Mouse (Mus musculus) CH12.LX (cell line): ENCODE data around the gene Prrx2. TPM values are rescaled to one million over a fixed set of nuclear protein-coding genes. Genes with fewer than 3 reads are reported as not detected.

Source experiments
- DNase-seq: peaks from one replicate; pipeline ENCODE4 v3.0.0-alpha.2; 2013; ENCODE audit errors: extremely low read depth
- H3K27ac ChIP-seq: 2 replicates; pipeline ENCODE4 v1.5.1; 2012; ENCODE audit warnings: low read depth, mild to moderate bottlenecking, control low read depth, moderate library complexity; ENCODE audit not compliant: insufficient read depth
- H3K27me3 ChIP-seq: replicated peaks from 2 replicates; pipeline ENCODE3; 2012; ENCODE audit warnings: inconsistent platforms
- H3K36me3 ChIP-seq, 2 experiments: replicated peaks in 1 of 2; 2 replicates each; pipeline versions ENCODE3 to v1.6.1; 2012; ENCODE audit warnings: inconsistent platforms in 1 of 2, low read length in 1 of 2, mild to moderate bottlenecking in 1 of 2, mixed read lengths in 1 of 2, moderate library complexity in 1 of 2; ENCODE audit not compliant: control insufficient read depth in 1 of 2, insufficient read depth in 1 of 2
- H3K4me1 ChIP-seq, 2 experiments: 2 replicates each; pipeline ENCODE4 v1.6.1; 2012; ENCODE audit warnings: inconsistent platforms in 1 of 2, moderate library complexity in 1 of 2; ENCODE audit not compliant: insufficient read depth in 2 of 2, control insufficient read depth in 1 of 2
- H3K4me2 ChIP-seq: 2 replicates; pipeline ENCODE4 v1.6.1; 2012; ENCODE audit warnings: low read depth, mild to moderate bottlenecking, control low read depth; ENCODE audit not compliant: poor library complexity, insufficient read depth, severe bottlenecking
- H3K4me3 ChIP-seq, 3 experiments: fragments of 150-350 bp in 1 of 3; sonication (generic) in 1 of 3; replicated peaks in 1 of 3; 2 replicates each; pipeline versions ENCODE3 to v1.5.1; 2011 to 2012; ENCODE audit warnings: low read depth in 2 of 3, low read length in 2 of 3, mild to moderate bottlenecking in 2 of 3, moderate library complexity in 2 of 3, control low read depth in 1 of 3, improper control_type of control experiment in 1 of 3, inconsistent platforms in 1 of 3, mixed read lengths in 1 of 3; ENCODE audit not compliant: poor library complexity in 1 of 3
- H3K79me2 ChIP-seq: replicated peaks from 2 replicates; pipeline ENCODE4 v1.6.1; 2012; ENCODE audit warnings: mild to moderate bottlenecking, moderate library complexity; ENCODE audit not compliant: control insufficient read depth, poor library complexity, insufficient read depth, severe bottlenecking; ENCODE audit errors: extremely low read depth
- H3K9ac ChIP-seq: 2 replicates; pipeline ENCODE4 v1.6.1; 2012; ENCODE audit warnings: low read depth, mild to moderate bottlenecking, control low read depth, moderate library complexity; ENCODE audit not compliant: insufficient read depth
- H3K9me3 ChIP-seq: replicated peaks from 2 replicates; pipeline ENCODE3; 2012; ENCODE audit warnings: low read length, inconsistent platforms, mixed read lengths
- BHLHE40 ChIP-seq: IDR thresholded peaks from 2 replicates; pipeline ENCODE4 v1.6.1; 2011; ENCODE audit warnings: mild to moderate bottlenecking, low read depth, low read length, improper control_type of control experiment
- CTCF ChIP-seq, 2 experiments: IDR thresholded peaks in 1 of 2; conservative IDR thresholded peaks in 1 of 2; 2 replicates each; pipeline ENCODE4 v1.5.1; 2011 to 2012; ENCODE audit warnings: low read depth in 2 of 2, low read length in 2 of 2, improper control_type of control experiment in 1 of 2, inconsistent platforms in 1 of 2, mild to moderate bottlenecking in 1 of 2, moderate library complexity in 1 of 2
- ELF1 ChIP-seq: IDR thresholded peaks from 2 replicates; pipeline ENCODE4 v1.6.1; 2014; ENCODE audit warnings: low read depth, mild to moderate bottlenecking, inconsistent platforms, low read length, improper control_type of control experiment
- HCFC1 ChIP-seq: IDR thresholded peaks from 2 replicates; pipeline ENCODE4 v1.6.1; 2012; ENCODE audit warnings: low read depth, mild to moderate bottlenecking, inconsistent platforms, low read length, improper control_type of control experiment
- JUND ChIP-seq: conservative IDR thresholded peaks from 2 replicates; pipeline ENCODE4 v1.6.1; 2011; ENCODE audit warnings: low read depth, low read length, improper control_type of control experiment
- MAZ ChIP-seq: IDR thresholded peaks from 2 replicates; pipeline ENCODE4 v1.6.1; 2012; ENCODE audit warnings: low read depth, mild to moderate bottlenecking, inconsistent platforms, low read length, improper control_type of control experiment, moderate library complexity
- MEF2A ChIP-seq: IDR thresholded peaks from 2 replicates; pipeline ENCODE4 v1.6.1; 2014; ENCODE audit warnings: low read depth, mild to moderate bottlenecking, inconsistent platforms, low read length, improper control_type of control experiment, borderline replicate concordance
- MXI1 ChIP-seq: IDR thresholded peaks from 2 replicates; pipeline ENCODE4 v1.6.1; 2011; ENCODE audit warnings: mild to moderate bottlenecking, low read depth, low read length, improper control_type of control experiment
- POLR2A ChIP-seq: IDR thresholded peaks from 2 replicates; pipeline ENCODE4 v1.6.1; 2011; ENCODE audit warnings: low read depth, mild to moderate bottlenecking, improper control_type of control experiment, low read length
- RAD21 ChIP-seq: IDR thresholded peaks from 2 replicates; pipeline ENCODE4 v1.6.1; 2011; ENCODE audit warnings: low read depth, mild to moderate bottlenecking, low read length, improper control_type of control experiment, moderate library complexity
- RCOR1 ChIP-seq: conservative IDR thresholded peaks from 2 replicates; pipeline ENCODE4 v1.6.1; 2012; ENCODE audit warnings: low read depth, mild to moderate bottlenecking, inconsistent platforms, low read length, improper control_type of control experiment
- SIN3A ChIP-seq: IDR thresholded peaks from 2 replicates; pipeline ENCODE4 v1.6.1; 2012; ENCODE audit warnings: low read length, improper control_type of control experiment, inconsistent platforms
- SMC3 ChIP-seq: IDR thresholded peaks from 2 replicates; pipeline ENCODE4 v1.6.1; 2011; ENCODE audit warnings: low read depth, low read length, improper control_type of control experiment
- TBP ChIP-seq: conservative IDR thresholded peaks from 2 replicates; pipeline ENCODE4 v1.6.1; 2011; ENCODE audit warnings: low read depth, low read length, improper control_type of control experiment
- USF2 ChIP-seq: conservative IDR thresholded peaks from 2 replicates; pipeline ENCODE4 v1.6.1; 2011; ENCODE audit warnings: low read depth, low read length, improper control_type of control experiment
- ZC3H11A ChIP-seq: IDR thresholded peaks from 2 replicates; pipeline ENCODE4 v1.6.1; 2012; ENCODE audit warnings: low read depth, mild to moderate bottlenecking, inconsistent platforms, low read length, improper control_type of control experiment
- ZKSCAN1 ChIP-seq: IDR thresholded peaks from 2 replicates; pipeline ENCODE4 v1.6.1; 2012; ENCODE audit warnings: low read depth, inconsistent platforms, low read length, improper control_type of control experiment, borderline replicate concordance
- ZNF384 ChIP-seq: IDR thresholded peaks from 2 replicates; pipeline ENCODE4 v1.6.1; 2012; ENCODE audit warnings: low read depth, low read length, improper control_type of control experiment, inconsistent platforms
- dilution Hi-C: fragments of 300-500 bp; cut with MboI; formaldehyde crosslinking; loops from 2 replicates; pipeline ENCODE4 v1.14.3; 2020; ENCODE audit warnings: low sequenced_read_pairs; ENCODE audit not compliant: extremely low pct_unique_long_range_greater_than_20kb, extremely low pct_ligation_motif_present
- in situ Hi-C: fragments of 300-500 bp; cut with MboI; formaldehyde crosslinking; loops from 3 replicates; pipeline ENCODE4 v1.14.3; 2019; ENCODE audit warnings: low sequenced_read_pairs, low pct_ligation_motif_present, low pct_unique_long_range_greater_than_20kb, mixed read lengths
- polyA plus RNA-seq: library from polyadenylated mRNA; unstranded; fragments of >175 nt; gene quantifications from 2 replicates; pipeline ENCODE4 v1.2.1, GENCODE M21; 2012; ENCODE audit warnings: low read depth; ENCODE audit not compliant: insufficient read length
- total RNA-seq, 2 experiments: library from RNA; depleted of rRNA; stranded (reverse); fragments of 300-350 nt in 1 of 2; fragments of >200 nt in 1 of 2; gene quantifications; 2 replicates each; pipeline ENCODE4 v1.2.3; 2012 to 2014

The Prrx2 gene
- total and polyA plus RNA-seq, 3 experiments: not detected

DNA sequence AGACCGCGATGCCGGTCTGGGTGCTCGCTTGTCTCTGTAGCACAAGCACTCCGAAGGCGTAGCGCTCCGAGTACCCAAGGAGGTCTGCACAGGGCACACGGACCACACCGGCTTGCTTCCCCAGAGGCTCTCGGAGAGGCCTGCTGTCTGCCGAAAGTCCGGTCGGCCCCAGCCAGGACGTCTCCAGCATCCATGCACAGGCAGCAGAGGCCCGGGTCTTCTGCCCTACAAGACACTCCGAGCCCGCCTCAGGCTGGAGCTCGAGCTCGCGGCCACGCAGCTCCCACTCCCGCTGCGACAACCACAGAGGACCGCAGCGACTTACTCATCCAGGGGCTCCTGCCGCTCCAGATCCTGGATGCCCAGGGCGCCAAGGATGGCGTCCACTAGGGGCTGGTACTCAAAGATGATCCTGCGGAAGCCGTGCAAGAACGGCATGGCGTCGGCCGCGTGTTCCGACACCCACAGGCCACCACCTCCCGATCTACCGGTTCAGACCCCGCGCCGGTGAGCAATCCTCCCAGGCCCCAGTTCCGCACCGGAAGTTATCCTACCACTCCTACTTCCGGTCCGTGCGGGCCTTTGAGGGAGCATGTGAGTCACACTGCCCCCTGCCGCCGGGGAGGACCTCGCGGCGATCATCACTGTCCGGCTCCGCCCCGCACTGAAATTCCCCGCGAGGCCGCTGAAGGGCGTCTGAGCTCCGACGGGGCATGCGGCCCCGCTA lies 6.9 kb upstream of the Prrx2 start (continued):
- TF ChIP-seq MEF2A: peak; percentile 53
- TF ChIP-seq ZKSCAN1: no peak
- TF ChIP-seq ZC3H11A: no peak
- peak; percentile 39; the same call in 1 of the 2 replicates for TF ChIP-seq MAZ
- peak; percentile 91 for TF ChIP-seq HCFC1
- TF ChIP-seq SIN3A: peak; percentile 89
- peak; percentile 22 to 98; a peak in 2 of 4 replicates for TF ChIP-seq CTCF (conservative IDR thresholded peaks at IDR 0.05 in 1 of 2, IDR thresholded peaks at IDR 0.05 in 1 of 2; ENCODE audit: low read depth in 2 of 2, low read length in 2 of 2)
- TF ChIP-seq POLR2A: peak; percentile 86
- peak; percentile 95 for TF ChIP-seq ELF1
- peak; percentile 64; the same call in 1 of the 2 replicates for TF ChIP-seq TBP
- no peak; the same call in 1 of the 2 replicates for TF ChIP-seq RCOR1
- no peak for TF ChIP-seq BHLHE40
- no peak; the same call in none of the 2 replicates for TF ChIP-seq MXI1
- no peak for TF ChIP-seq JUND
- TF ChIP-seq ZNF384: no peak
- no peak for TF ChIP-seq USF2

DNA sequence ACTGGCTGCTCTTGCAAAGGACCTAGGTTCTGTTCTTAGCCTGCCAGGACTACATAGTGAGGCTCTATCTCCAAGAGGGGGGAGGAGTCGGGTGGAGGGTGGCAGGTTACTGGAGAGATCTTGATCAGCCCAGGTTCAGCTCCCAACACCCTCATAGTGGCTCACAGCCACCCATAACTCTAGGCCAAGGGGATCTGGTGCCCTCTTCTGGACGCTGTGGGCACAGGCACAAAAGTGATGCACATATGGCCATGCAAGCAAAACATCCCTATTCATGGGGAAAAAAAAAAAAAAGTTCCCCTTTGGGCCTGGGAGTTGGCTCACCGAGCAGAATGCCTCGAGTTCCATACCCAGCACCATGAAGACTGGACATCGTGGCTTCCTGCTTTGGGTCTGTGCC lies 5.5 kb upstream of the Prrx2 start:
- Histone ChIP-seq H3K79me2 (peaks cover 19% of the 10 kb centered on the region), H3K27me3 (peaks cover 39% of the 10 kb centered on the region), H3K4me2 (no peak overlapping the region), H3K36me3 (peaks cover 20 to 28% of the 10 kb centered on the region in 2 experiments), H3K27ac (no peak overlapping the region), H3K9ac (no peak overlapping the region), H3K9me3 (peaks cover 3% of the 10 kb centered on the region), H3K4me3 (no peak overlapping the region), H3K4me1 (peaks cover 3 to 18% of the 10 kb centered on the region in 2 experiments)
- dilution Hi-C loops (no loop called here), in situ Hi-C loops (loop anchor here (5.0 kb wide), 1 partner anchor 103 kb away; no protein-coding TSS in a partner anchor)
- DNase-seq: peak; percentile 57
- peak; percentile 56 for TF ChIP-seq SMC3
- TF ChIP-seq ZNF384: peak; percentile 46
- TF ChIP-seq MEF2A: no peak
- TF ChIP-seq RAD21: peak; percentile 49
- TF ChIP-seq CTCF (conservative IDR thresholded peaks at IDR 0.05 in 1 of 2, IDR thresholded peaks at IDR 0.05 in 1 of 2; ENCODE audit: low read depth in 2 of 2, low read length in 2 of 2): peak; percentile 35 to 63; a peak in 3 of 4 replicates
- TF ChIP-seq JUND: no peak
